Mouse (Mus musculus) frontal cortex, postnatal 36 days (tissue): ENCODE results near the gene Dnajb1.

Source experiments
- DNase-seq, 2 experiments: peaks; one replicate each; pipeline ENCODE4 v3.0.0; 2022; ENCODE audit warnings: low spot score in 2 of 2

Dnajb1 gene

GRCm38 (mm10) chr8:83607661-83608397 lies at the start of gene Dnajb1, which contains the start of gene Tecr:
Gene Dnajb1, plus strand, starts transcription at chr8:83608193.
Gene Tecr, minus strand, starts transcription at chr8:83607971.
- peak; percentile 99 for DNase-seq

DNA sequence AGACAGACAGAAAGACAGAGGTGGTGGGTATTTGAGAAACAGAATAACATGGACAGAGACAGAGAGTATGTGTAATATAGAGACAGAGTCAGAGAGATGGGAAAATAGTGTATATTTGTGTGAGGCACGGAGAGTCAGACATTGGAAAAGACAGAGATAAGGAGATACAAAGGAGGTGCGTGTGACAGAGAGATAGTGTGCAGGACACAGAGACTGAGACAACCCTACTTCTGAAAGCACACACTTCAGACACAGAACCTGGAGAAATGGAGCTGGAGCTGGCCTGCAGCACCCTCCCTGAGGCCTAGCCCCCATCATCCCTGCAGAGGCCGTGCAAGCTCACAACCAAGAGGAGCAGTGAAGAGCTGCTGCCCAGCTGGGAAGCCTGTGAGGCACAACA lies 45.3 kb upstream of the Dnajb1 start:
- DNase-seq: no peak

DNA sequence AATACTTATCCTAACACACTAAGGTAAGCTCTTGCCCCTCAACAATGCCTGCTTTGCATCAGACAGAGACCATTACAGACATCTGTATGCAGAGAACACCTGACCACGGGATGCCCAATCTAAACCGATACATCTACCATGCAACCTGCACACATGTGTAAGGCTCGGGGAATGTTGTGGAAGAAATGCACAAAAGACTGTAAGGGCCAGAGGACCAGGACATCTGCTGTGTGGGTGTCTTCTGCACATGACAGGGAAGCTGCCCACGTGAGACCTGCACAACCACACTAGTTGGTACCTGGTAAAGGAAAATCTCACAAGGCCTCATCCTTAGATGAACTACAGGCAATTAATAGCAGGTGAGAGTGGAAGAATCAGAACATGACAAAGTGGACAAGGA lies 44.7 kb upstream of the Dnajb1 start:
- DNase-seq: no peak

- DNase-seq: no peak
Observed at GRCm38 (mm10) chr8:83565731-83566375, 42.1 kb upstream of the Dnajb1 start.

DNA sequence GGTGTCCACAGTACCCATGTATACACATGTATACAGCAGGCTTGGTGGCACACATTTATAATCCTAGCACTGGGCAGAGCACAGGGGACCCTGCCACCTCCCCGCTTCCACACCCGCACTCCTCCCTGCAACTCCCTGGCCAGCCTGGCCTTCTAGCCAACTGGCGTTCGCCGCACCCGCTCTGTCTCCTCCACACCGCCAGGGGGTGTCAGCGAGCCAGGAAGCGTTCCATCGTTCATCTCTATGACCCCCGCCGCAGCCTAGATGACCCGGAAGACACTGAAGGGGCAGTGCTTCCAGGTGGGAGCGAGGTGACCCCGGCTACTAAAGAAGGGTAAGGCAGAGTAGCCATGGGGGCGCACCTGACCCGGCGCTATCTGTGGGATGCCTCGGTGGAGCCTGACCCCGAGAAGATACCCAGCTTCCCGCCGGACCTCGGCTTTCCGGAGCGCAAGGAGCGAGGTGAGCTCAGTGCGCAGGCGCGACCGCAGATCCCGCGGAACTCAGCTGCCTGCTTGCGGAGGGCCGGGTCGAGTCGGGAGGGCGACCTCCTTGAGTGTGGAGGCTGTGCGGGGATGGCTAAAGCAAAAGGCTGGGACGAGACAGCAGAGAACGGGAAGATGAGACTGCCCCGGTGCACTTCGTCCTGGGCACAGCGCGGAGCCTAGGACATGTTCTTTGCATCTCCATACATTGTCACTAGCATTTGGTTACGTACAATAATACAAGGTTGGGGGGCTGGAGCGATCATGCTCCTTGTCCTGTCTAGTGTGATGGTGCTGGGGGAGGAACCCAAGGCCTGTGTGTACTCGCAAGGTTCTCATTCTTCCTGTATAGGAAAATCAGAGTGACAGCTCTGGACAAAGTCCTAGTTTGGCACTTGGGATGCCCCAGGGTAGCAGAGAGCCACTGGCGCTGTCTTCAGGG lies 41.3 kb upstream of the Dnajb1 start, which contains the start of gene Ndufb7:
Ndufb7 (plus strand) TSS at position 203 of the 927 bp plus-strand sequence.
- DNase-seq: peak; percentile 97 to 98

DNA sequence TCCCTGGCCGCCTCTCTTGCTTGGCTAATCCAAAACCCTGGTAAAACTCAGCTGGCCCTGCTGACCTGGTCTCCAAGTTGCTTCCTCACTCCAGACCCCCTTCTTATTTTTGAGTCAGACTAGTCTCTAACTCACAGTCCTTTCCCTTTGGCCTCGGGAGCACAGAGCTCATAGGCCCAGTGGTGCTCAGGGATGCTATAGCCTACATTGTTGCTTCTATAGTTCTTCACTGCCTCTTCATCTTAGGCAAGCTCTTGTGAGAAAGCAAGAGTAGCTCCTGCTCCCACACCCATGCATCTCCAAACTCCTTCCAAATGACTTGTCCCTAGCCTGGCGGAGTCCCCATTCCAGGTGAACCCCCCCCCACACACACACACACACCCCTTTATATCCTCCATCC lies 40.3 kb upstream of the Dnajb1 start:
- DNase-seq: peak in 1 of 2 experiments; percentile 4

DNA sequence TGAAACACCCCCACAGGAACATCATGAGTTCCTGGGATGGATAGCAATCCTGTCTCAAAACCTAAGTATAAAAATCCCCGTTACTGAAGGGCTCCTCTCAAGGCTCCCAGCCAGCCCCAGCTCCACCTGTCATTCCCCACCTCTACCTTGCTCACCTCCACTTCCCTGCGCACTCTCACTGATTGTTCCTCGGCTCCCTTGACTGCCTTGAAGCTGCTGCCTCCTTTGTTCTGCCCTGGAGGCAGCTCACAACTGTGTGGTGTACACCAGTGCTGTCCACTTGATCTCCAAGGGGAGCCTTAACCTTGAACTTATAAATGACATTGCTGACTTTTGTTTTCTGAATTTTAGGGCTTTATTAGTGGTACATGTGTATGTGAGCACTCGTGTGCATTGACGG lies 39.9 kb upstream of the Dnajb1 start:
- DNase-seq: peak in 1 of 2 experiments; percentile 1

GRCm38 (mm10) chr8:83568755-83569154 lies 39.2 kb upstream of the Dnajb1 start:
- DNase-seq: peak in 1 of 2 experiments; percentile 1

GRCm38 (mm10) chr8:83569165-83569564 lies 38.8 kb upstream of the Dnajb1 start:
- DNase-seq: no peak

GRCm38 (mm10) chr8:83570272-83571000 lies 37.6 kb upstream of the Dnajb1 start:
- peak in 1 of 2 experiments; percentile 3 for DNase-seq

DNA sequence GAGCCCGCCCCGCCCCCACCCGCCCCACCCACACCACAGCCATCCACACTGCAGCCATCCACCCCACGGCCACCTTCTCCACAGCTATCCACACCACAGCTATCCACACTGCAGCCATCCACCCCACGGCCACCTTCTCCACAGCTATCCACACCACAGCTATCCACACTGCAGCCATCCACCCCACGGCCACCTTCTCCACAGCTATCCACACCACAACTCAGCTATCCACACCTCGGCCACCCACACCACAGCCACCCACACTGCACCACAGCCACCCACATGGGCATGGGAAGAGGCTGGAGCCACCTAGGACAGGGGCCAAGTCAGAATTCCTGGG lies 37.0 kb upstream of the Dnajb1 start:
- peak in 1 of 2 experiments; percentile 5 for DNase-seq

GRCm38 (mm10) chr8:83571791-83572190 lies 36.2 kb upstream of the Dnajb1 start:
- no peak for DNase-seq

- no peak for DNase-seq
Observed at GRCm38 (mm10) chr8:83572246-83572812, 35.7 kb upstream of the Dnajb1 start.

DNA sequence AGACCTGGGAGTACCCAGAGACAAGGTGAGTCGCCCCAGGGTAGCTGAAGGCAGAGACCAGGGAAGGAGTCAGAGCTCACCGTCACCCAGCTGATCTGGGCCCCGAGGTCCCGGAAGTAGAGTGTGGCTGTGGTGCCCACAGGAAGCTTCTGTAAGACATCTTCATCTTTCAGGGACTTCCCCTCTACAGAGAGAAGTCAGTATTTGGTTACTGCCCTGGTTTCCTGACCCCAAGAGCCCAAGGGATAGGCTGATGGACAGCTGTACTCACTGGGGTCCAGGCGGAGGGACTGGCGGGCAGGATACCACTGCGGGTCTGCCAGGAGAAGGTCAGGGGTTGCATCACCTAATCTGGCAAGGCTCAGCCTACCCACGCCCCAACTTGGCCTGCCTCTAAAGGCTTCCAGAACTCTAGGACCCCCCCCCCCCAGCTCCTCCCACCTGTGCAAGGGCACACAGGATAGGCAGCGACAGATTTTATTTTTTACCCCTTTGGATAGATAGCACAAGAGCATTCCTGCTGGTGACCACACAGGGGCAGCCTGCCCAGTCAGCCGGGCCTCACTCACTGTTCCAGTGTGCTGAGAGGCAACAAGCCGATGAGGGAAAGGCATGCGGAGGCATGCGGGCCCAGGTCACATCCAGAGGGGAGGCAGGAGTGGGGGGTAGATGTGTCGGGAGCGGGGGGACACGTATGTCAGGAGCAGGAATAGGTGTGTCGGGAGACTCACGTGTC lies 34.7 kb upstream of the Dnajb1 start:
- DNase-seq: peak in 1 of 2 experiments; percentile 6

DNA sequence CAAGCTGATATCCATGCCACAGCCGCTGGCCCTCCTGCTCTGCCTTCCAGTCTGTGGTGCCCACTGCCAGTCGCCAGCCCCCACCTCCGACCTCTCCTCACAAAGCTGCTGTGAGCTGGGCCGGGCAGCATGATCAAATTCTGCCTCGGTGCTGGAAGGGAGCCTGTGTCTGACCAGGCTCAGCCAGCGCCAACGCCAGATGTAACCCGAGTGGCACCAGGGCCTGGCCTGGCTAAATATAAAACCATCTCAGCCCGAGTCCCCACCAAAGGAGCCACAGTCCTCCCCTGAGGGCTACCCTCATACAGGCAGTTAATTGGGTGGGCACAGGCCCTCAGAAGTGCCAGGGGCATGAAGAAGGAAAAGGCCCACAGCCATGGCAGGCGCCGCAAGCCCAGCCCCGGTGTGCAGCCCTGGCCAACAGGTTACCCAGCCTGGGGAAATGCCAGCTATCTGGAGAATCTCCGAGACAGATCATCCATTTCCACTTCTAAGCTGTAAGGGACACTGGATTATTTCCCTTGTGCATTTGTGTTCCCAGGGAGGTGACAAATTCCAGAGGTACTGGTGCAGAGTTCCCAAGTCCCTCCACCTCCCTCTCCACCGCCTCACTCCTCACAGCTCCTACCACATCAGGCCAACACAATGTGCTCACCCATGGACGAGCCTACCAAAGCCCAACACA lies 33.2 kb upstream of the Dnajb1 start:
- DNase-seq: peak in 1 of 2 experiments; percentile 1

- DNase-seq: no peak
Observed at GRCm38 (mm10) chr8:83575561-83576515, 32.2 kb upstream of the Dnajb1 start.

DNA sequence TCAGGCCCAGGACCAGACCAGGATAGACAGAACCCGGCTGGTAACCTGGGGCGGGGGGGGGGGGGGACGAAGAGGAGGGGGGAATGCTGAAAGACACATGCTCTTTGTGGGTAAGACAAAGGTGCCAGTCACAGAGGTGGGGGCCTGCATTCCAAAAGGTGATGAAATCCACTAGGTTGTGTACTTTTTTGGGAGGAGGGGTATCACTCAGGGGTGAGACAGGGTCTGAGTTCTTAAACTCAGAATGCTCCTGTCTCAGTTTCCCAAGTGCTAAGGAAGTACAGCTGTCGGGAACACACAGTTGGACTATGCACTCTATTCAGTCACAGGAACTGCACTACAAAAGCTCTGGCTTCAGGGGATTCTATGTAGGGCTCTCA lies 31.5 kb upstream of the Dnajb1 start:
- DNase-seq: no peak

- DNase-seq: no peak
Observed at GRCm38 (mm10) chr8:83576921-83577320, 31.1 kb upstream of the Dnajb1 start.

DNA sequence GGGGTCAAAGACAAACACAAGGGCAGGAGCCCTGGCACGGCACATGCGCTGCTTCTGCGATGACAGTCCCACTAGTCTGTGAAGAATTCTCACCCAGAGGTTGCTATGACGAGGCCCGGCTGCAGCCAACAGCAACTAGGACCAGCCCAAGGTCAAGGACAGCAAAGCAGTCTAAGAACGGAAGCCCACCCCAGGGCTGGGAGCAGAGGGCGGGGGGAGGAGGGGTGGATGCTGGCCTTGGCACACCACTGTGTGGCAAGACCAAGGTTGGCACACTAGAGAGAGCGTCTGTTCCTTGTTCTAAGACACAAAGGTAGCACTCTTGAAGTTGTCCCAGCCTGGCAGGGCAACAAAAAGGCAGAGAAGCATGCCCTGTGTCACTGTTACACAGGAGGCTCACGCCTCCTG lies 30.6 kb upstream of the Dnajb1 start:
- DNase-seq: peak in 1 of 2 experiments; percentile 14
